ENCODE assay signal across 8 mouse cellular contexts in the genomic region with DNA sequence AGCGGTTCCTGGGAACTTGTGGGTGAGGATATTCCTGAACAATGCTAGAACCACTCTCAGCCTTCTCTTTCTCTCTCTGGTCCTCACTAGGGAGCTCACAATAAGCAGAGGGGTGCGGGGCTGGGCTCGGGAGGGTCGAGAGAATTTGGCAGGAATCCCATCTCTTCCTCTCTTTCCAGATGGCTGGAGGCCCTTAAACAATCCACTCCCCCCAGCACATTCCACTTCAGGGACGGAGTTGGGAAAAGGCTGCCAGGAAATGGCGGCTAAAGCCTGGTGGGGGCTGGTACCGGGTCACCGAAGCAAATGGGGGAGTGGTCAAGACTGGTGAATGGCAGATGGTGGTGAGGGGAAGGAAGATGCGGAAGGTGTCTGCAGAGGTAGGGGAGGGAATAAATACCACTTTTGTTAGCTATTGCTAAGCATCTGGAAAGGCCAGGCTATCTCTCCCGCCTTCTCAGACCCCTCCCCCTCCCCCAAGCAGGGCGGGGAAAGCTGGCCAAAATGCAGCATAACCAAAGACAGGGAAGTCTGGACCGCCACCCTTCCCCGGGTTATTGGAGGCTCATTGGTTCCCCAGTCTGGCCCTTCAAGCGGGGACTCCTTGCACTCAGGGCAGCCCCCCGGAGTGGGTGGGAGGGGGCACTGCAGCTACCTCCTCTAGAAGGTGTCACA. TPM values are rescaled to one million over a fixed set of nuclear protein-coding genes. Genes with fewer than 3 reads are reported as not detected.
DNase-seq lines count a peak whose midpoint lies in the region; ATAC-seq and TF ChIP-seq lines count a peak whose summit lies in the region.

No protein-coding gene starts in this region.

- H3K27me3 ChIP-seq in CH12.LX (replicated peaks) (no peaks in the 10 kb centered on the region), myocyte (ENCODE audit: control insufficient read depth, insufficient read depth, insufficient read length) (no peaks in the 10 kb centered on the region)
- no peaks in the 10 kb centered on the region for H3K27me3 ChIP-seq in intestine, embryonic 14.5 days (replicated peaks; ENCODE audit: control insufficient read depth, insufficient read depth, low read length)
- no peaks in the 10 kb centered on the region for H3K27me3 ChIP-seq in liver, embryonic 13.5 days

- no peak for TF ChIP-seq CTCF in CH12.LX (conservative IDR thresholded peaks at IDR 0.05 in 1 of 2, IDR thresholded peaks at IDR 0.05 in 1 of 2; ENCODE audit: low read depth in 2 of 2, low read length in 2 of 2)

- DNase-seq in CH12.LX (ENCODE audit: extremely low read depth): no peak
- DNase-seq in adrenal gland, adult 18-20 months (ENCODE audit: low spot score in 2 of 2): peak; percentile 19 to 22
- peak; percentile 61 for DNase-seq in embryo, embryonic 11.5 days (ENCODE audit: low read depth, low spot score)
- peak; percentile 28 to 47 for DNase-seq in gastrocnemius, postnatal 4 days (ENCODE audit: low spot score in 2 of 2)
- DNase-seq in intestine, embryonic 14.5 days (ENCODE audit: low spot score): peak; percentile 84
- DNase-seq in liver, embryonic 13.5 days: peak; percentile 53
- DNase-seq in thymus, postnatal 25 days: peak; percentile 6

- H3K4me3 ChIP-seq in CH12.LX (replicated peaks in 1 of 3; ENCODE audit: low read depth in 2 of 3, low read length in 2 of 3, poor library complexity in 1 of 3) (peak overlapping the region in 1 of 3 experiments; percentile 21), myocyte (peak overlapping the region; percentile 9)
- H3K4me3 ChIP-seq in intestine, embryonic 14.5 days (ENCODE audit: low read depth, low read length): peak overlapping the region; percentile 22
- peak overlapping the region; percentile 52 for H3K4me3 ChIP-seq in liver, embryonic 13.5 days (replicated peaks)

- 6% methylated on average over 14 of the region's 15 CpGs for WGBS in intestine, embryonic 14.5 days
- 13% methylated on average over 15 of the region's 15 CpGs for WGBS in liver, embryonic 13.5 days (ENCODE audit: insufficient replicate concordance)

- H3K79me2 ChIP-seq in CH12.LX (replicated peaks; ENCODE audit: control insufficient read depth, extremely low read depth, insufficient read depth, poor library complexity, severe bottlenecking): no peaks in the 10 kb centered on the region
- H3K79me2 ChIP-seq in myocyte (ENCODE audit: control insufficient read depth, insufficient read depth): no peaks in the 10 kb centered on the region

- H3K27ac ChIP-seq in CH12.LX (ENCODE audit: insufficient read depth, low read depth): no peak overlapping the region
- peak overlapping the region; percentile 76 for H3K27ac ChIP-seq in intestine, embryonic 14.5 days (ENCODE audit: low read depth)
- peak overlapping the region; percentile 66 for H3K27ac ChIP-seq in liver, embryonic 13.5 days

- H3K4me1 ChIP-seq in CH12.LX (ENCODE audit: control insufficient read depth in 1 of 2, insufficient read depth in 2 of 2): peaks cover 0 to 4% of the 10 kb centered on the region in 2 experiments; a peak in 1 of 4 replicates
- no peaks in the 10 kb centered on the region for H3K4me1 ChIP-seq in intestine, embryonic 14.5 days (replicated peaks; ENCODE audit: control insufficient read depth, insufficient read depth, low read length)
- H3K4me1 ChIP-seq in liver, embryonic 13.5 days (replicated peaks): peaks cover 26% of the 10 kb centered on the region

- TF ChIP-seq RAD21 in CH12.LX (IDR thresholded peaks at IDR 0.05; ENCODE audit: low read depth, low read length): no peak

- TF ChIP-seq POLR2A in CH12.LX (IDR thresholded peaks at IDR 0.05; ENCODE audit: low read depth, low read length): no peak
- no peak for TF ChIP-seq POLR2A in myocyte (IDR thresholded peaks at IDR 0.05; ENCODE audit: insufficient read length, low read depth)

- TF ChIP-seq EP300 in CH12.LX (IDR thresholded peaks at IDR 0.05; ENCODE audit: low read length): no peak

- dilution Hi-C loops in CH12.LX (cut with MboI; ENCODE audit: extremely low pct_ligation_motif_present, extremely low pct_unique_long_range_greater_than_20kb, low sequenced_read_pairs): no loop called here

- H3ac ChIP-seq in myocyte (ENCODE audit: control insufficient read depth, insufficient read length): no peak overlapping the region

- peak; percentile 82 for ATAC-seq in intestine, embryonic 14.5 days (replicated peaks; ENCODE audit: low FRiP score, low TSS enrichment, low read depth)
- ATAC-seq in liver, embryonic 13.5 days (ENCODE audit: low read depth): peak; percentile 78

- in situ Hi-C loops in CH12.LX (cut with MboI; ENCODE audit: low pct_ligation_motif_present, low pct_unique_long_range_greater_than_20kb, low sequenced_read_pairs): no loop called here

- H3K9ac ChIP-seq in CH12.LX (ENCODE audit: insufficient read depth, low read depth): peak overlapping the region; percentile 45; the same call in 1 of the 2 replicates
- no peak overlapping the region for H3K9ac ChIP-seq in intestine, embryonic 14.5 days (ENCODE audit: low read length)
- H3K9ac ChIP-seq in liver, embryonic 13.5 days: peak overlapping the region; percentile 59

- H3K4me2 ChIP-seq in CH12.LX (ENCODE audit: insufficient read depth, low read depth, poor library complexity, severe bottlenecking) (peak overlapping the region; percentile 40; the same call in 1 of the 2 replicates), myocyte (ENCODE audit: low read depth) (peak overlapping the region; percentile 34)
- H3K4me2 ChIP-seq in intestine, embryonic 14.5 days (ENCODE audit: low read length): peak overlapping the region; percentile 47
- peak overlapping the region; percentile 70 for H3K4me2 ChIP-seq in liver, embryonic 13.5 days

- H3K9me3 ChIP-seq in CH12.LX (replicated peaks; ENCODE audit: low read length): no peaks in the 10 kb centered on the region
- H3K9me3 ChIP-seq in intestine, embryonic 14.5 days (ENCODE audit: control insufficient read depth, low read length): no peaks in the 10 kb centered on the region
- H3K9me3 ChIP-seq in liver, embryonic 13.5 days (replicated peaks): no peaks in the 10 kb centered on the region

- H3K36me3 ChIP-seq in CH12.LX (replicated peaks in 1 of 2; ENCODE audit: control insufficient read depth in 1 of 2, insufficient read depth in 1 of 2, low read length in 1 of 2) (peaks cover 5% of the 10 kb centered on the region in 2 experiments), myocyte (ENCODE audit: control insufficient read depth, insufficient read depth) (no peaks in the 10 kb centered on the region)
- peaks cover under 1% of the 10 kb centered on the region; the same call in 1 of the 2 replicates for H3K36me3 ChIP-seq in intestine, embryonic 14.5 days (ENCODE audit: control insufficient read depth, insufficient read depth, low read length)
- no peaks in the 10 kb centered on the region for H3K36me3 ChIP-seq in liver, embryonic 13.5 days

TF ChIP-seq in CH12.LX, 34 proteins besides CTCF, POLR2A, EP300 and RAD21:
- TF ChIP-seq JUN (IDR thresholded peaks at IDR 0.05; ENCODE audit: insufficient read depth, low read depth, low read length): no peak
- TF ChIP-seq ELF1 (IDR thresholded peaks at IDR 0.05; ENCODE audit: low read depth, low read length): 0 out of 2 replicates have a peak, but pooled peaks have one; percentile 17

TF ChIP-seq in myocyte, 11 proteins besides CTCF, POLR2A, EP300 and RAD21:
- no peak for TF ChIP-seq TCF3 (IDR thresholded peaks at IDR 0.05; ENCODE audit: insufficient read length, low read depth)
- no peak for TF ChIP-seq SRF (IDR thresholded peaks at IDR 0.05; ENCODE audit: control insufficient read depth, insufficient read length, low read depth)
- no peak for TF ChIP-seq MYOD1 (IDR thresholded peaks at IDR 0.05; ENCODE audit: control insufficient read depth in 1 of 3, insufficient read length in 2 of 3, low read depth in 2 of 3)
- TF ChIP-seq USF1 (IDR thresholded peaks at IDR 0.05; ENCODE audit: low read depth): no peak
- no peak for TF ChIP-seq MAX (IDR thresholded peaks at IDR 0.05; ENCODE audit: low read depth)
TF ChIP-seq in myocyte: peak in this region for 0.

RNA-seq across cellular contexts. Expression of a gene that starts 11.4 kb away (rescaled TPM):
- total RNA-seq in CH12.LX (2012; rRNA removed): 38.2 and 48.9 TPM in 2 replicates
- 57.3 and 63.8 TPM in 2 replicates for total RNA-seq in CH12.LX (2014; rRNA removed)
- 70.0 and 82.0 TPM in 2 replicates for polyA plus RNA-seq in CH12.LX (2012; ENCODE audit: insufficient read length, low read depth)
- total RNA-seq in adrenal gland, adult 18-20 months (2021): 100 to 1,000 TPM; 114 to 120 TPM
- 10 to 100 TPM; 75.2 to 82.0 TPM for total RNA-seq in gastrocnemius, postnatal 4 days (2021)
- polyA plus RNA-seq in intestine, embryonic 14.5 days (2014; fragmentation: Nextera tagmentation; extraction: Ambion mirVana): 84.7 and 93.2 TPM in 2 replicates
- polyA plus RNA-seq in liver, embryonic 13.5 days (2015; fragmentation: Nextera tagmentation; extraction: Ambion mirVana): 87.1 and 108 TPM in 2 replicates
- polyA plus RNA-seq in myocyte (2012; fragmentation: generic; extraction: Trizol): 24.6 TPM

RNA-seq across cellular contexts. Expression of a gene that starts 11.5 kb away (rescaled TPM):
- total RNA-seq in CH12.LX (2012; rRNA removed): 6.1 and 6.2 TPM in 2 replicates
- total RNA-seq in CH12.LX (2014; rRNA removed): 9.1 and 10.3 TPM in 2 replicates
- 8.6 and 13.3 TPM in 2 replicates for polyA plus RNA-seq in CH12.LX (2012; ENCODE audit: insufficient read length, low read depth)
- total RNA-seq in adrenal gland, adult 18-20 months (2021): 10 to 100 TPM; 13.0 to 13.1 TPM
- 1 to 10 TPM; 2.4 to 2.9 TPM for total RNA-seq in gastrocnemius, postnatal 4 days (2021)
- 7.1 and 7.4 TPM in 2 replicates for polyA plus RNA-seq in intestine, embryonic 14.5 days (2014; fragmentation: Nextera tagmentation; extraction: Ambion mirVana)
- polyA plus RNA-seq in liver, embryonic 13.5 days (2015; fragmentation: Nextera tagmentation; extraction: Ambion mirVana): 4.5 TPM in 2 replicates
- 6.2 TPM for polyA plus RNA-seq in myocyte (2012; fragmentation: generic; extraction: Trizol)

RNA-seq across cellular contexts. Expression of a gene that starts 27.0 kb away (rescaled TPM):
- 2,800 and 2,905 TPM in 2 replicates for total RNA-seq in CH12.LX (2012; rRNA removed)
- total RNA-seq in CH12.LX (2014; rRNA removed): 2,352 and 2,700 TPM in 2 replicates
- 869 and 1,197 TPM in 2 replicates for polyA plus RNA-seq in CH12.LX (2012; ENCODE audit: insufficient read length, low read depth)
- 100 to 1,000 TPM; 229 to 239 TPM for total RNA-seq in adrenal gland, adult 18-20 months (2021)
- 100 to 1,000 TPM; 345 to 347 TPM for total RNA-seq in gastrocnemius, postnatal 4 days (2021)
- polyA plus RNA-seq in intestine, embryonic 14.5 days (2014; fragmentation: Nextera tagmentation; extraction: Ambion mirVana): 523 and 609 TPM in 2 replicates
- polyA plus RNA-seq in liver, embryonic 13.5 days (2015; fragmentation: Nextera tagmentation; extraction: Ambion mirVana): 398 and 420 TPM in 2 replicates
- polyA plus RNA-seq in myocyte (2012; fragmentation: generic; extraction: Trizol): 1,272 TPM

RNA-seq across cellular contexts. Expression of a gene that starts 29.1 kb away (rescaled TPM):
- total RNA-seq in CH12.LX (2012; rRNA removed) (16.2 and 23.2 TPM in 2 replicates), CH12.LX (2014; rRNA removed) (32.9 and 38.1 TPM in 2 replicates)
- polyA plus RNA-seq in CH12.LX (2012; ENCODE audit: insufficient read length, low read depth) (53.4 and 69.0 TPM in 2 replicates), myocyte (2012; fragmentation: generic; extraction: Trizol) (not detected)
- total RNA-seq in adrenal gland, adult 18-20 months (2021): 1 to 10 TPM in 1 of 2 experiments, under 1 TPM in 1; 0.93 to 1.9 TPM
- 1 to 10 TPM; 1.6 to 2.0 TPM for total RNA-seq in gastrocnemius, postnatal 4 days (2021)
- polyA plus RNA-seq in intestine, embryonic 14.5 days (2014; fragmentation: Nextera tagmentation; extraction: Ambion mirVana): 0.76 and 0.77 TPM in 2 replicates
- polyA plus RNA-seq in liver, embryonic 13.5 days (2015; fragmentation: Nextera tagmentation; extraction: Ambion mirVana): 24.9 and 31.3 TPM in 2 replicates
